Mouse (Mus musculus): ENCODE measurements at regions not wholly inside any gene's neighbourhood (a gene's known extent, or its start where the extent isn't known, plus 50 kb on each side); places are given as distances from the start of the nearest gene placed in this dataset.

GRCm38 (mm10) chr15:22318992-22319391 lies 229.8 kb upstream of the Cdh18 start:
- TF ChIP-seq GATA1 (IDR thresholded peaks at IDR 0.05; ENCODE audit: borderline replicate concordance, low read length): no peak
- no peak for TF ChIP-seq FLI1 (IDR thresholded peaks at IDR 0.05; ENCODE audit: low read length)

Data from megakaryocyte, embryonic 14.5 days (primary cell).